Mouse (Mus musculus) myocyte (in vitro differentiated cells): ENCODE results near the gene Slc7a5. TPM values are rescaled to one million over a fixed set of nuclear protein-coding genes. Genes with fewer than 3 reads are reported as not detected.

ENCODE experiments used
- H3K27me3 ChIP-seq: one replicate; pipeline ENCODE4 v1.6.1; 2011; ENCODE audit not compliant: control insufficient read depth, insufficient read depth, insufficient read length
- H3K36me3 ChIP-seq: one replicate; pipeline ENCODE4 v1.6.1; 2011; ENCODE audit not compliant: control insufficient read depth, insufficient read depth
- H3K4me2 ChIP-seq: one replicate; pipeline ENCODE4 v1.6.1; 2011; ENCODE audit warnings: low read depth, control low read depth
- H3K4me3 ChIP-seq: one replicate; pipeline ENCODE4 v1.5.1; 2011; ENCODE audit warnings: mild to moderate bottlenecking, control low read depth, moderate library complexity
- H3K79me2 ChIP-seq: one replicate; pipeline ENCODE4 v1.6.1; 2011; ENCODE audit not compliant: control insufficient read depth, insufficient read depth
- H3ac ChIP-seq: one replicate; pipeline ENCODE4 v1.6.1; 2011; ENCODE audit not compliant: control insufficient read depth, insufficient read length
- CEBPB ChIP-seq: IDR thresholded peaks from 2 replicates; pipeline ENCODE4 v1.6.1; 2011; ENCODE audit warnings: mild to moderate bottlenecking, moderate library complexity; ENCODE audit not compliant: poor library complexity, insufficient read depth, severe bottlenecking
- E2F4 ChIP-seq: IDR thresholded peaks from one replicate; pipeline ENCODE4 v1.6.1; 2011; ENCODE audit warnings: mild to moderate bottlenecking, control low read depth, moderate library complexity; ENCODE audit not compliant: insufficient read depth
- MAX ChIP-seq: IDR thresholded peaks from one replicate; pipeline ENCODE4 v1.6.1; 2011; ENCODE audit warnings: low read depth, mild to moderate bottlenecking, control low read depth
- MYOD1 ChIP-seq, 3 experiments: IDR thresholded peaks; one replicate each; pipeline ENCODE4 v1.6.1; 2011; ENCODE audit warnings: control low read depth in 2 of 3, low read depth in 2 of 3, mild to moderate bottlenecking in 2 of 3, moderate library complexity in 1 of 3; ENCODE audit not compliant: insufficient read length in 2 of 3, control insufficient read depth in 1 of 3
- MYOG ChIP-seq, 3 experiments: IDR thresholded peaks; one replicate each; pipeline ENCODE4 v1.6.1; 2011; ENCODE audit warnings: control low read depth in 2 of 3, low read depth in 2 of 3, mild to moderate bottlenecking in 2 of 3; ENCODE audit not compliant: insufficient read length in 2 of 3, control insufficient read depth in 1 of 3, insufficient read depth in 1 of 3
- POLR2A ChIP-seq: IDR thresholded peaks from one replicate; pipeline ENCODE4 v1.6.1; 2011; ENCODE audit warnings: low read depth, mild to moderate bottlenecking, control low read depth, moderate library complexity; ENCODE audit not compliant: insufficient read length
- POLR2AphosphoS2 ChIP-seq: IDR thresholded peaks from one replicate; pipeline ENCODE4 v1.6.1; 2011; ENCODE audit warnings: low read depth, control low read depth; ENCODE audit not compliant: insufficient read length
- REST ChIP-seq: IDR thresholded peaks from one replicate; pipeline ENCODE4 v1.6.1; 2011; ENCODE audit warnings: mild to moderate bottlenecking, control low read depth, moderate library complexity; ENCODE audit not compliant: insufficient read depth, insufficient read length
- SRF ChIP-seq: IDR thresholded peaks from one replicate; pipeline ENCODE4 v1.6.1; 2011; ENCODE audit warnings: low read depth; ENCODE audit not compliant: control insufficient read depth, insufficient read length
- TCF12 ChIP-seq: IDR thresholded peaks from one replicate; pipeline ENCODE4 v1.6.1; 2011; ENCODE audit warnings: mild to moderate bottlenecking, control low read depth; ENCODE audit not compliant: poor library complexity, insufficient read depth, severe bottlenecking
- TCF3 ChIP-seq: IDR thresholded peaks from one replicate; pipeline ENCODE4 v1.6.1; 2011; ENCODE audit warnings: low read depth, control low read depth; ENCODE audit not compliant: insufficient read length
- USF1 ChIP-seq: IDR thresholded peaks from one replicate; pipeline ENCODE4 v1.6.1; 2011; ENCODE audit warnings: low read depth, mild to moderate bottlenecking, control low read depth, moderate library complexity
- polyA plus RNA-seq: library from polyadenylated mRNA; unstranded; fragments of >200 nt; fragmentation: generic; extraction: Trizol; gene quantifications from one replicate; pipeline ENCODE4 v1.2.1, GENCODE M21; 2012; ENCODE audit warnings: missing spikeins

Slc7a5 gene
- polyA plus RNA-seq, 1 experiment: 612 TPM

GRCm38 (mm10) chr8:121884181-121884580, 23.3 kb downstream of the Slc7a5 start:
- Histone ChIP-seq H3K4me2 (no peak overlapping the region), H3K36me3 (peaks cover 50% of the 10 kb centered on the region), H3ac (no peak overlapping the region), H3K27me3 (no peaks in the 10 kb centered on the region), H3K79me2 (peaks cover 4% of the 10 kb centered on the region), H3K4me3 (no peak overlapping the region)
- no peak for TF ChIP-seq SRF
- TF ChIP-seq MAX: no peak
- no peak for TF ChIP-seq TCF3
- TF ChIP-seq TCF12: no peak
- no peak for TF ChIP-seq MYOD1 (IDR thresholded peaks at IDR 0.05; ENCODE audit: control insufficient read depth in 1 of 3, insufficient read length in 2 of 3, low read depth in 2 of 3)
- no peak for TF ChIP-seq POLR2A
- no peak for TF ChIP-seq MYOG (IDR thresholded peaks at IDR 0.05; ENCODE audit: control insufficient read depth in 1 of 3, insufficient read depth in 1 of 3, insufficient read length in 2 of 3, low read depth in 2 of 3)
- TF ChIP-seq E2F4: no peak

- Histone ChIP-seq H3K4me2 (no peak overlapping the region), H3K4me3 (no peak overlapping the region), H3K79me2 (no peaks in the 10 kb centered on the region), H3K36me3 (peaks cover 32% of the 10 kb centered on the region), H3K27me3 (no peaks in the 10 kb centered on the region), H3ac (no peak overlapping the region)
- TF ChIP-seq POLR2AphosphoS2 (peak; percentile 50), MAX (no peak)
These were observed 25.6 kb downstream of the Slc7a5 start for GRCm38 (mm10) chr8:121881921-121882320.

GRCm38 (mm10) chr8:121880818-121881217, 26.7 kb downstream of the Slc7a5 start:
- Histone ChIP-seq H3K4me2 (no peak overlapping the region), H3K4me3 (no peak overlapping the region), H3ac (no peak overlapping the region), H3K27me3 (no peaks in the 10 kb centered on the region), H3K79me2 (no peaks in the 10 kb centered on the region), H3K36me3 (peaks cover 21% of the 10 kb centered on the region)
- TF ChIP-seq MYOG (IDR thresholded peaks at IDR 0.05; ENCODE audit: control insufficient read depth in 1 of 3, insufficient read depth in 1 of 3, insufficient read length in 2 of 3, low read depth in 2 of 3) (no peak), CEBPB (no peak), USF1 (no peak), SRF (no peak), MAX (no peak), E2F4 (no peak), POLR2AphosphoS2 (no peak)

GRCm38 (mm10) chr8:121879712-121880111, 27.8 kb downstream of the Slc7a5 start:
- Histone ChIP-seq H3K27me3 (no peaks in the 10 kb centered on the region), H3K4me2 (no peak overlapping the region), H3K79me2 (no peaks in the 10 kb centered on the region), H3K4me3 (no peak overlapping the region), H3ac (no peak overlapping the region), H3K36me3 (peaks cover 15% of the 10 kb centered on the region)
- TF ChIP-seq REST (no peak), MYOD1 (IDR thresholded peaks at IDR 0.05; ENCODE audit: control insufficient read depth in 1 of 3, insufficient read length in 2 of 3, low read depth in 2 of 3) (no peak), POLR2AphosphoS2 (peak; percentile 76), POLR2A (peak; percentile 38)

GRCm38 (mm10) chr8:121877828-121878480, 29.5 kb downstream of the Slc7a5 start:
- no peak overlapping the region for H3K4me3 ChIP-seq
- H3K27me3 ChIP-seq: no peaks in the 10 kb centered on the region
- no peak overlapping the region for H3K4me2 ChIP-seq
- no peaks in the 10 kb centered on the region for H3K79me2 ChIP-seq
- TF ChIP-seq MYOG (IDR thresholded peaks at IDR 0.05; ENCODE audit: control insufficient read depth in 1 of 3, insufficient read depth in 1 of 3, insufficient read length in 2 of 3, low read depth in 2 of 3) (peak in 1 of 3 experiments; percentile 28), POLR2AphosphoS2 (peak; percentile 63), POLR2A (no peak), MYOD1 (IDR thresholded peaks at IDR 0.05; ENCODE audit: control insufficient read depth in 1 of 3, insufficient read length in 2 of 3, low read depth in 2 of 3) (peak in 1 of 3 experiments; percentile 31)
- no peak overlapping the region for H3ac ChIP-seq
- H3K36me3 ChIP-seq: peaks cover 8% of the 10 kb centered on the region

GRCm38 (mm10) chr8:121877212-121877611, 30.3 kb downstream of the Slc7a5 start:
- Histone ChIP-seq H3K79me2 (no peaks in the 10 kb centered on the region), H3K36me3 (peaks cover 8% of the 10 kb centered on the region), H3ac (no peak overlapping the region), H3K4me2 (no peak overlapping the region), H3K27me3 (no peaks in the 10 kb centered on the region), H3K4me3 (no peak overlapping the region)
- no peak for TF ChIP-seq TCF12
- no peak for TF ChIP-seq TCF3
- TF ChIP-seq MAX: no peak
- no peak for TF ChIP-seq MYOD1 (IDR thresholded peaks at IDR 0.05; ENCODE audit: control insufficient read depth in 1 of 3, insufficient read length in 2 of 3, low read depth in 2 of 3)
- TF ChIP-seq CEBPB: no peak
- no peak for TF ChIP-seq MYOG (IDR thresholded peaks at IDR 0.05; ENCODE audit: control insufficient read depth in 1 of 3, insufficient read depth in 1 of 3, insufficient read length in 2 of 3, low read depth in 2 of 3)
- TF ChIP-seq SRF: no peak
- peak; percentile 37 for TF ChIP-seq POLR2A
- TF ChIP-seq E2F4: no peak
- no peak for TF ChIP-seq USF1
- TF ChIP-seq REST: no peak
- peak; percentile 89 for TF ChIP-seq POLR2AphosphoS2
